In genomic region chrX:83220563-83220962, GRCm38 (mm10) we compare ENCODE assay signal across 25 mouse cellular contexts.
DNase-seq lines count a peak whose midpoint lies in the region; ATAC-seq and TF ChIP-seq lines count a peak whose summit lies in the region.
"Had no signal": no experiment of that assay in that cellular context is flagged by ENCODE, and none has a peak within 500 bp of the region (broad histone marks: within the 10 kb centered on the region; RNA-seq: fewer than 3 reads in every experiment).

No protein-coding gene starts in this region.

- H3K36me3 ChIP-seq in forebrain, postnatal 0 days (ENCODE audit: insufficient read depth), result no peaks in the 10 kb centered on the region
- no peaks in the 10 kb centered on the region for H3K36me3 ChIP-seq in forebrain, embryonic 13.5 days (ENCODE audit: poor library complexity, severe bottlenecking)
- no peaks in the 10 kb centered on the region for H3K36me3 ChIP-seq in neural tube, embryonic 15.5 days
- no peaks in the 10 kb centered on the region for H3K36me3 ChIP-seq in intestine, postnatal 0 days (ENCODE audit: control insufficient read depth, insufficient read depth)
- H3K36me3 ChIP-seq: hindbrain, embryonic 12.5 days; midbrain, embryonic 12.5 days; neural tube, embryonic 13.5 days had no signal

- H3K4me2 ChIP-seq in forebrain, postnatal 0 days (ENCODE audit: low read depth), result no peak overlapping the region
- no peak overlapping the region for H3K4me2 ChIP-seq in forebrain, embryonic 13.5 days
- H3K4me2 ChIP-seq in neural tube, embryonic 15.5 days, result no peak overlapping the region
- no peak overlapping the region for H3K4me2 ChIP-seq in intestine, postnatal 0 days (replicated peaks; ENCODE audit: low read depth)
- H3K4me2 ChIP-seq: heart, embryonic 11.5 days; hindbrain, embryonic 12.5 days; midbrain, embryonic 12.5 days; neural tube, embryonic 13.5 days had no signal

- H3K27ac ChIP-seq in forebrain, postnatal 0 days (ENCODE audit: low read depth, low read length), result 0 out of 2 replicates have a peak overlapping the region, but pooled peaks have one; percentile 10
- H3K27ac ChIP-seq in forebrain, embryonic 13.5 days, result no peak overlapping the region
- H3K27ac ChIP-seq in neural tube, embryonic 15.5 days (replicated peaks), result no peak overlapping the region
- no peak overlapping the region for H3K27ac ChIP-seq in intestine, postnatal 0 days (ENCODE audit: low read depth, low read length)
- H3K27ac ChIP-seq: gastrocnemius, adult 2 months; hindbrain, embryonic 12.5 days; midbrain, embryonic 12.5 days; neural tube, embryonic 13.5 days had no signal

- no peak for ATAC-seq in forebrain, postnatal 0 days
- no peak for ATAC-seq in forebrain, embryonic 13.5 days
- ATAC-seq in neural tube, embryonic 15.5 days (ENCODE audit: low FRiP score), result no peak
- no peak for ATAC-seq in intestine, postnatal 0 days
- ATAC-seq: activated CD4-positive, CD25-positive, alpha-beta regulatory T cell, adult 4 months; CD4-positive, CD25-positive, alpha-beta regulatory T cell, adult 4 months; Patski had no signal

- no peaks in the 10 kb centered on the region for H3K4me1 ChIP-seq in forebrain, postnatal 0 days (ENCODE audit: insufficient read depth)
- H3K4me1 ChIP-seq in forebrain, embryonic 13.5 days, result no peaks in the 10 kb centered on the region
- H3K4me1 ChIP-seq in neural tube, embryonic 15.5 days, result no peaks in the 10 kb centered on the region
- no peaks in the 10 kb centered on the region for H3K4me1 ChIP-seq in intestine, postnatal 0 days (replicated peaks; ENCODE audit: control insufficient read depth, insufficient read depth, low read length)
- H3K4me1 ChIP-seq: hindbrain, embryonic 12.5 days; midbrain, embryonic 12.5 days; neural tube, embryonic 13.5 days had no signal

- DNase-seq in forebrain, postnatal 0 days, result peak; percentile 1
- DNase-seq in right cerebral cortex, adult 18-20 months, result peak; percentile 15
- DNase-seq in right cerebral cortex, postnatal 14 days, result no peak
- DNase-seq in left cerebral cortex, adult 9 months (ENCODE audit: low spot score in 2 of 2), result peak; percentile 4 to 22
- no peak for DNase-seq in thymus, postnatal 25 days
- DNase-seq: adrenal gland, postnatal 14 days; cerebellum, adult 11 months; cerebellum, postnatal 10 days; gastrocnemius, adult 2 months; heart, postnatal 10 days; kidney, adult 9 months; kidney, postnatal 25 days; liver; lung, postnatal 10 days; thymus, postnatal 4 days had no signal

- no peak overlapping the region for H3K9ac ChIP-seq in forebrain, postnatal 0 days
- no peak overlapping the region for H3K9ac ChIP-seq in forebrain, embryonic 13.5 days
- H3K9ac ChIP-seq in neural tube, embryonic 15.5 days (replicated peaks), result no peak overlapping the region
- H3K9ac ChIP-seq in intestine, postnatal 0 days (ENCODE audit: low read depth, low read length), result no peak overlapping the region
- H3K9ac ChIP-seq: hindbrain, embryonic 12.5 days; midbrain, embryonic 12.5 days; neural tube, embryonic 13.5 days had no signal

- no peak overlapping the region for H3K4me3 ChIP-seq in forebrain, postnatal 0 days (ENCODE audit: low read depth, low read length)
- no peak overlapping the region for H3K4me3 ChIP-seq in forebrain, embryonic 13.5 days
- no peak overlapping the region for H3K4me3 ChIP-seq in neural tube, embryonic 15.5 days (replicated peaks)
- H3K4me3 ChIP-seq in intestine, postnatal 0 days (ENCODE audit: low read depth, low read length), result no peak overlapping the region
- H3K4me3 ChIP-seq: gastrocnemius, adult 2 months; hindbrain, embryonic 12.5 days; midbrain, embryonic 12.5 days; neural tube, embryonic 13.5 days had no signal

- TF ChIP-seq CTCF in forebrain, postnatal 0 days (IDR thresholded peaks at IDR 0.05; ENCODE audit: low read depth), result no peak
- TF ChIP-seq CTCF in intestine, postnatal 0 days (IDR thresholded peaks at IDR 0.05; ENCODE audit: low read depth), result no peak

- H3K9me3 ChIP-seq in forebrain, postnatal 0 days (ENCODE audit: low read length), result no peaks in the 10 kb centered on the region
- H3K9me3 ChIP-seq in forebrain, embryonic 13.5 days (replicated peaks), result no peaks in the 10 kb centered on the region
- H3K9me3 ChIP-seq in neural tube, embryonic 15.5 days (replicated peaks), result no peaks in the 10 kb centered on the region
- H3K9me3 ChIP-seq in intestine, postnatal 0 days (ENCODE audit: control insufficient read depth), result no peaks in the 10 kb centered on the region
- H3K9me3 ChIP-seq: hindbrain, embryonic 12.5 days; midbrain, embryonic 12.5 days; neural tube, embryonic 13.5 days had no signal

- 64% methylated on average over 2 of the region's 2 CpGs for WGBS in forebrain, postnatal 0 days
- 75% methylated on average over 2 of the region's 2 CpGs for WGBS in forebrain, embryonic 13.5 days
- WGBS in neural tube, embryonic 15.5 days, result 87% methylated on average over 2 of the region's 2 CpGs
- 64% methylated on average over 2 of the region's 2 CpGs for WGBS in intestine, postnatal 0 days

- H3K27me3 ChIP-seq in forebrain, postnatal 0 days (ENCODE audit: insufficient read depth, low read length), result no peaks in the 10 kb centered on the region
- H3K27me3 ChIP-seq in forebrain, embryonic 13.5 days, result no peaks in the 10 kb centered on the region
- no peaks in the 10 kb centered on the region for H3K27me3 ChIP-seq in neural tube, embryonic 15.5 days (replicated peaks)
- no peaks in the 10 kb centered on the region for H3K27me3 ChIP-seq in intestine, postnatal 0 days (replicated peaks; ENCODE audit: control insufficient read depth, insufficient read depth, low read length)
- H3K27me3 ChIP-seq: hindbrain, embryonic 12.5 days; midbrain, embryonic 12.5 days; neural tube, embryonic 13.5 days had no signal

Comparison
In these comparisons a context has a peak if more than half of its experiments do, and no peak if none do; other contexts are left out.
1. DNase-seq: peak in forebrain, postnatal 0 days (single experiment), right cerebral cortex, adult 18-20 months (single experiment) and left cerebral cortex, adult 9 months (2 of 2); none in right cerebral cortex, postnatal 14 days (single experiment) and thymus, postnatal 25 days (single experiment).